Mouse (Mus musculus) CH12.LX (cell line): ENCODE results near the gene Padi1.

Source experiments
- CHD1 ChIP-seq: IDR thresholded peaks from 2 replicates; pipeline ENCODE4 v1.6.1; 2012; ENCODE audit warnings: low read depth, low read length, improper control_type of control experiment, inconsistent platforms
- CHD2 ChIP-seq: IDR thresholded peaks from 2 replicates; pipeline ENCODE4 v1.6.1; 2011; ENCODE audit warnings: low read length, improper control_type of control experiment
- CTCF ChIP-seq, 2 experiments: IDR thresholded peaks in 1 of 2; conservative IDR thresholded peaks in 1 of 2; 2 replicates each; pipeline ENCODE4 v1.5.1; 2011 to 2012; ENCODE audit warnings: low read depth in 2 of 2, low read length in 2 of 2, improper control_type of control experiment in 1 of 2, inconsistent platforms in 1 of 2, mild to moderate bottlenecking in 1 of 2, moderate library complexity in 1 of 2
- E2F4 ChIP-seq: IDR thresholded peaks from 2 replicates; pipeline ENCODE4 v1.6.1; 2011; ENCODE audit warnings: low read depth, low read length, improper control_type of control experiment; ENCODE audit not compliant: insufficient replicate concordance
- EP300 ChIP-seq: IDR thresholded peaks from 2 replicates; pipeline ENCODE4 v1.6.1; 2011; ENCODE audit warnings: low read length, improper control_type of control experiment
- ETS1 ChIP-seq: conservative IDR thresholded peaks from 2 replicates; pipeline ENCODE4 v1.6.1; 2012; ENCODE audit warnings: low read depth, mild to moderate bottlenecking, inconsistent platforms, low read length, improper control_type of control experiment, moderate library complexity
- HCFC1 ChIP-seq: IDR thresholded peaks from 2 replicates; pipeline ENCODE4 v1.6.1; 2012; ENCODE audit warnings: low read depth, mild to moderate bottlenecking, inconsistent platforms, low read length, improper control_type of control experiment
- KAT2A ChIP-seq: IDR thresholded peaks from 2 replicates; pipeline ENCODE4 v1.6.1; 2012; ENCODE audit warnings: low read length, improper control_type of control experiment, inconsistent platforms; ENCODE audit not compliant: insufficient replicate concordance
- MXI1 ChIP-seq: IDR thresholded peaks from 2 replicates; pipeline ENCODE4 v1.6.1; 2011; ENCODE audit warnings: mild to moderate bottlenecking, low read depth, low read length, improper control_type of control experiment
- POLR2AphosphoS2 ChIP-seq: IDR thresholded peaks from 2 replicates; pipeline ENCODE4 v1.6.1; 2011; ENCODE audit warnings: low read depth, low read length, improper control_type of control experiment
- SMC3 ChIP-seq: IDR thresholded peaks from 2 replicates; pipeline ENCODE4 v1.6.1; 2011; ENCODE audit warnings: low read depth, low read length, improper control_type of control experiment
- TCF12 ChIP-seq: IDR thresholded peaks from 2 replicates; pipeline ENCODE4 v1.6.1; 2014; ENCODE audit warnings: low read depth, mild to moderate bottlenecking, inconsistent platforms, low read length, improper control_type of control experiment
- ZC3H11A ChIP-seq: IDR thresholded peaks from 2 replicates; pipeline ENCODE4 v1.6.1; 2012; ENCODE audit warnings: low read depth, mild to moderate bottlenecking, inconsistent platforms, low read length, improper control_type of control experiment
- ZNF384 ChIP-seq: IDR thresholded peaks from 2 replicates; pipeline ENCODE4 v1.6.1; 2012; ENCODE audit warnings: low read depth, low read length, improper control_type of control experiment, inconsistent platforms

- TF ChIP-seq CTCF (conservative IDR thresholded peaks at IDR 0.05 in 1 of 2, IDR thresholded peaks at IDR 0.05 in 1 of 2; ENCODE audit: low read depth in 2 of 2, low read length in 2 of 2) = no peak
- no peak for TF ChIP-seq ZC3H11A
- no peak for TF ChIP-seq CHD1
- no peak for TF ChIP-seq HCFC1
- no peak for TF ChIP-seq POLR2AphosphoS2
- no peak for TF ChIP-seq SMC3
- no peak for TF ChIP-seq TCF12
- no peak for TF ChIP-seq ZNF384
- TF ChIP-seq EP300 = no peak
- TF ChIP-seq E2F4 = no peak
- TF ChIP-seq CHD2 = no peak
- TF ChIP-seq MXI1 = no peak
- TF ChIP-seq ETS1 = no peak
- TF ChIP-seq KAT2A = no peak
Measured at GRCm38 (mm10) chr4:140882981-140883380, 37.4 kb upstream of the Padi1 start.
